Mouse (Mus musculus): Measurements from ENCODE around the gene Zfp865. TPM values are rescaled to one million over a fixed set of nuclear protein-coding genes. Genes with fewer than 3 reads are reported as not detected.

Gene Zfp865
- total and polyA plus RNA-seq, 3 experiments: 13.8 to 16.9 (median 13.9) TPM

- WGBS: 24% methylated on average over 32 of the region's 32 CpGs
- Histone ChIP-seq H3K36me3 (ENCODE audit: control insufficient read depth, insufficient read depth, low read length) (no peaks in the 10 kb centered on the region), H3K79me2 (replicated peaks; ENCODE audit: control insufficient read depth, insufficient read depth, low read length) (no peaks in the 10 kb centered on the region), H3K4me1 (ENCODE audit: control insufficient read depth, insufficient read depth, low read length) (peaks cover 2% of the 10 kb centered on the region; the same call in 1 of the 2 replicates), H3K9ac (ENCODE audit: low read depth, low read length) (no peak overlapping the region), H3K27me3 (ENCODE audit: control insufficient read depth, insufficient read depth, low read length) (peaks cover 20% of the 10 kb centered on the region), H3K4me3 (no peak overlapping the region), H3K27ac (no peak overlapping the region)
- no peak for DNase-seq
- TF ChIP-seq POLR2A (IDR thresholded peaks at IDR 0.05; ENCODE audit: insufficient read depth, low read depth, low read length) (no peak), EP300 (IDR thresholded peaks at IDR 0.05; ENCODE audit: insufficient read depth, low read depth, low read length) (no peak), CTCF (IDR thresholded peaks at IDR 0.05) (no peak)
- intact Hi-C loops (cut with DNase I): loop anchor here (5.0 kb wide), 1 partner anchor 186 kb away; no protein-coding TSS in a partner anchor
Measured at GRCm38 (mm10) chr7:5053456-5054179, 33.4 kb downstream of the Zfp865 start.

- Histone ChIP-seq H3K4me1 (ENCODE audit: control insufficient read depth, insufficient read depth, low read length) (peaks cover 3% of the 10 kb centered on the region), H3K27ac (no peak overlapping the region), H3K27me3 (ENCODE audit: control insufficient read depth, insufficient read depth, low read length) (peaks cover 20% of the 10 kb centered on the region), H3K9ac (ENCODE audit: low read depth, low read length) (no peak overlapping the region), H3K4me3 (no peak overlapping the region), H3K36me3 (ENCODE audit: control insufficient read depth, insufficient read depth, low read length) (no peaks in the 10 kb centered on the region), H3K79me2 (replicated peaks; ENCODE audit: control insufficient read depth, insufficient read depth, low read length) (no peaks in the 10 kb centered on the region)
- WGBS: 4% methylated on average over 53 of the region's 55 CpGs
- TF ChIP-seq CTCF (IDR thresholded peaks at IDR 0.05) (no peak), EP300 (IDR thresholded peaks at IDR 0.05; ENCODE audit: insufficient read depth, low read depth, low read length) (no peak), POLR2A (IDR thresholded peaks at IDR 0.05; ENCODE audit: insufficient read depth, low read depth, low read length) (no peak)
- DNase-seq: no peak
- intact Hi-C loops (cut with DNase I): no loop called here
Measured at GRCm38 (mm10) chr7:5056651-5057263, 36.6 kb downstream of the Zfp865 start.

- Histone ChIP-seq H3K4me3 (no peak overlapping the region), H3K27ac (no peak overlapping the region), H3K27me3 (ENCODE audit: control insufficient read depth, insufficient read depth, low read length) (peaks cover 20% of the 10 kb centered on the region), H3K36me3 (ENCODE audit: control insufficient read depth, insufficient read depth, low read length) (no peaks in the 10 kb centered on the region), H3K4me1 (ENCODE audit: control insufficient read depth, insufficient read depth, low read length) (peaks cover 3% of the 10 kb centered on the region), H3K79me2 (replicated peaks; ENCODE audit: control insufficient read depth, insufficient read depth, low read length) (no peaks in the 10 kb centered on the region), H3K9ac (ENCODE audit: low read depth, low read length) (no peak overlapping the region)
- DNase-seq: no peak
- WGBS: 36% methylated on average over 8 of the region's 8 CpGs
- TF ChIP-seq CTCF (IDR thresholded peaks at IDR 0.05) (no peak), POLR2A (IDR thresholded peaks at IDR 0.05; ENCODE audit: insufficient read depth, low read depth, low read length) (no peak), EP300 (IDR thresholded peaks at IDR 0.05; ENCODE audit: insufficient read depth, low read depth, low read length) (no peak)
- intact Hi-C loops (cut with DNase I): no loop called here
Measured at GRCm38 (mm10) chr7:5057381-5057780, 37.2 kb downstream of the Zfp865 start.

- H3K4me3 ChIP-seq: no peak overlapping the region
- peaks cover 2% of the 10 kb centered on the region; the same call in 1 of the 2 replicates for H3K4me1 ChIP-seq (ENCODE audit: control insufficient read depth, insufficient read depth, low read length)
- H3K79me2 ChIP-seq (replicated peaks; ENCODE audit: control insufficient read depth, insufficient read depth, low read length): no peaks in the 10 kb centered on the region
- H3K27ac ChIP-seq: no peak overlapping the region
- no peak overlapping the region for H3K9ac ChIP-seq (ENCODE audit: low read depth, low read length)
- intact Hi-C loops (cut with DNase I): no loop called here
- DNase-seq: no peak
- H3K36me3 ChIP-seq (ENCODE audit: control insufficient read depth, insufficient read depth, low read length): no peaks in the 10 kb centered on the region
- 38% methylated on average over 11 of the region's 11 CpGs for WGBS
- peaks cover 20% of the 10 kb centered on the region for H3K27me3 ChIP-seq (ENCODE audit: control insufficient read depth, insufficient read depth, low read length)
- TF ChIP-seq CTCF (IDR thresholded peaks at IDR 0.05) (no peak), EP300 (IDR thresholded peaks at IDR 0.05; ENCODE audit: insufficient read depth, low read depth, low read length) (no peak), POLR2A (IDR thresholded peaks at IDR 0.05; ENCODE audit: insufficient read depth, low read depth, low read length) (no peak)
Measured at GRCm38 (mm10) chr7:5057804-5058203, 37.6 kb downstream of the Zfp865 start.

- no peak overlapping the region for H3K4me3 ChIP-seq
- WGBS: 85% methylated on average over 1 of the region's 1 CpGs
- no peak overlapping the region for H3K9ac ChIP-seq (ENCODE audit: low read depth, low read length)
- no peak for DNase-seq
- peaks cover 14% of the 10 kb centered on the region for H3K27me3 ChIP-seq (ENCODE audit: control insufficient read depth, insufficient read depth, low read length)
- H3K36me3 ChIP-seq (ENCODE audit: control insufficient read depth, insufficient read depth, low read length): peaks cover 4% of the 10 kb centered on the region; the same call in 1 of the 2 replicates
- H3K79me2 ChIP-seq (replicated peaks; ENCODE audit: control insufficient read depth, insufficient read depth, low read length): no peaks in the 10 kb centered on the region
- no peak overlapping the region for H3K27ac ChIP-seq
- peaks cover 2% of the 10 kb centered on the region for H3K4me1 ChIP-seq (ENCODE audit: control insufficient read depth, insufficient read depth, low read length)
- intact Hi-C loops (cut with DNase I): no loop called here
- TF ChIP-seq EP300 (IDR thresholded peaks at IDR 0.05; ENCODE audit: insufficient read depth, low read depth, low read length): no peak
- TF ChIP-seq CTCF (IDR thresholded peaks at IDR 0.05): no peak
- no peak for TF ChIP-seq POLR2A (IDR thresholded peaks at IDR 0.05; ENCODE audit: insufficient read depth, low read depth, low read length)
Measured at GRCm38 (mm10) chr7:5058631-5059030, 38.5 kb downstream of the Zfp865 start.

GRCm38 (mm10) chr7:5059421-5059820, 39.2 kb downstream of the Zfp865 start:
- peaks cover 4% of the 10 kb centered on the region for H3K4me1 ChIP-seq (ENCODE audit: control insufficient read depth, insufficient read depth, low read length)
- no peak overlapping the region for H3K4me3 ChIP-seq
- H3K27ac ChIP-seq: no peak overlapping the region
- peaks cover 11% of the 10 kb centered on the region for H3K27me3 ChIP-seq (ENCODE audit: control insufficient read depth, insufficient read depth, low read length)
- peak in 1 of 2 experiments; percentile 33 for DNase-seq
- no peak overlapping the region for H3K9ac ChIP-seq (ENCODE audit: low read depth, low read length)
- no peaks in the 10 kb centered on the region; the same call in 1 of the 2 replicates for H3K79me2 ChIP-seq (replicated peaks; ENCODE audit: control insufficient read depth, insufficient read depth, low read length)
- WGBS: 88% methylated on average over 12 of the region's 12 CpGs
- TF ChIP-seq CTCF (IDR thresholded peaks at IDR 0.05) (no peak), POLR2A (IDR thresholded peaks at IDR 0.05; ENCODE audit: insufficient read depth, low read depth, low read length) (no peak), EP300 (IDR thresholded peaks at IDR 0.05; ENCODE audit: insufficient read depth, low read depth, low read length) (no peak)
- H3K36me3 ChIP-seq (ENCODE audit: control insufficient read depth, insufficient read depth, low read length): peaks cover 11% of the 10 kb centered on the region
- intact Hi-C loops (cut with DNase I): no loop called here

All from heart, adult 2 months (tissue).